Mouse (Mus musculus): ENCODE measurements around the gene Gstp1.
A peak's percentile ranks its signal among the peaks of the same experiment; 100 is the strongest.

The Gstp1 gene

DNA sequence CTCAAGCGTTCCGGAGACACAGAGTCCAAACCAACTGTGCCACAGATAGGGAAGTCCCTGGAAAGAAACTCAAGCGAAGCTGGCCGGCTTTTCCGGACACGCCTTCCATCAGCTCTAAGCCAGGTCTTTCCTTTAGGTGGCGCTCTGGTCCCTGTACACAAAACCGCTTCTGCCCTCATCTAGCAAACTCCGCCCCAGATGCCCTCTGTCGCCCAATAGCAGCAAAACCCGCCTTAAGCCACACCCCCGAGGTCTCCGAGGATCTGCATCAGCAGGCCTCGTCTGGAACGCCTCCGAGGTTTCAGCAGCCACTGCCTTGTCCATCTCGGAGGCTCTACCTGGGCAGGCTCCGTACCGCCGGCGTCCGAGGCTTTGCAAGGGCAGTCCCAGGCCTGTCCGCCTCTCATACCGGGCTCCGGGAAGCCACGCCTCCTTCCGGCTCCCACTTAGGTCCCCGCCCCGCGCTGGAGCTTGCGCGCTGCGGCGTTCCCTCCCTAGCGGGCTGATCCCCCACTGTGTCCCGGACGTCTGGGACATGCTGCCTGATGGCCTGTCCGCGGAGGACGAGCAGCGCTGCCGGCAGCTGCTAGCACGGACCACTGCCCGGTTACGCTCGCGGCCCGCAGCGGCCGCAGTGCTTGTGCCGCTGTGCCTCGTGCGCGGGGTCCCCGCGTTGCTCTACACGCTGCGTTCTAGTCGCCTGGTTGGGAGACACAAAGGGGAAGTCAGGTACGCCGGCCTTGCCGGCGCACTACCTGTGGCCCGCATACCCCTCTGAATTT, 37.5 kb downstream of the Gstp1 start, which contains the start of the genes Nudt8 and Gm49405:
Nudt8 (plus strand) TSS at position 462 of the 782 bp plus-strand sequence.
Gm49405 (plus strand) TSS at position 508 of the 782 bp plus-strand sequence.
- DNase-seq (ENCODE audit: low spot score) = peak; percentile 98

DNA sequence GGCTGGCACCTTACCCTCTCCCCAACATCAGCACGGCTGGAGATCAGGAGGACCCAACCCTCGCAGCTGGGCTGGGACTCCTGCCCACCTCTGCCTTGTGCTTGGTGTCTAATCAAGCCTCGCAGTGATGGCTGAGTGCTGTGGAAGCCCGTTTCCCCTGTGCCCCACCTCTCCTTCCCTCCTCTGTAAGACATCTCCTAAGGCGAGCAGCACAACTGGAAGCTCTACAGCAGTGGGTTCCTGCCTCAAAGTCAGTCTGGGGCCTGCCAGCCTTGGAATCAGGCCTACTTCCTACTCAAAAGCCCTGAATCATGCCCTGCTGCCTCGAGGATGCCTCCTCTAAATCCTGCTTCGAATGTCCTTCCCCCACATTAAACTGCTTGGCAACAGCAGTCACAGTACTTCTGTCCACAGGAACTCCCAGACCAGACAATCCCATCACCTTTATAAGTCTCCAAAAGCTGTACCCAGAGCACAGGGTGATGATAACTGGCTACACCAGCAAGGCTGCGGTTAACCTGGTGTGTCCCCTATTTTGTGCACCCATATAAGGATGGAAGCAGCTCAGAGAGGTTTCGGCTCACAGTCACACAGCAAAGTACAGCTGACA, 38.6 kb downstream of the Gstp1 start:
- no peak for DNase-seq (ENCODE audit: low spot score)

- no peak for DNase-seq (ENCODE audit: low spot score)
Observed at GRCm38 (mm10) chr19:3998335-3998734, 39.5 kb downstream of the Gstp1 start.

GRCm38 (mm10) chr19:3997231-3997630, 40.6 kb downstream of the Gstp1 start:
- no peak for DNase-seq (ENCODE audit: low spot score)

- no peak for DNase-seq (ENCODE audit: low spot score)
Observed at GRCm38 (mm10) chr19:3996747-3997146, 41.0 kb downstream of the Gstp1 start.

GRCm38 (mm10) chr19:3996106-3996505, 41.7 kb downstream of the Gstp1 start:
- DNase-seq (ENCODE audit: low spot score) = no peak

- no peak for DNase-seq (ENCODE audit: low spot score)
Observed at GRCm38 (mm10) chr19:3995505-3995904, 42.3 kb downstream of the Gstp1 start.

DNA sequence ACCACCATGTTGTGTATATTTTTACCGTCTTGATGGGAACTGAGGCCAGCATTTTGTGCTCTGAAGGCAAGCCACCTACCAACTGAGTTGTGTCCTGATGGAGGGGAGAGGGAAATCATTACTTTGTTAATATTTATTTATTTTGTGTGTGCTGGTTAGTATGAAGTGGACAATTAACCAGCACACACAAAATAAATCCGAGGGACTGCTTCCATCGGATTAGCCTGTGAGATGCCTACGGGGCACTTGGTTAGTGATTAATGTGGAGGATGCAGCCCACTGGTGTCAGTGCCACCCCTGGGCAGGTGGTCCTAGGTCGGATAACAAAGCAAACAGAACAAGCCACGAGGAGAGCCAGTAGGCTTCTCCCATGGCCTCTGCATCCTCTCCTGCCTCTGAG, 42.9 kb downstream of the Gstp1 start:
- DNase-seq (ENCODE audit: low spot score) = no peak

DNA sequence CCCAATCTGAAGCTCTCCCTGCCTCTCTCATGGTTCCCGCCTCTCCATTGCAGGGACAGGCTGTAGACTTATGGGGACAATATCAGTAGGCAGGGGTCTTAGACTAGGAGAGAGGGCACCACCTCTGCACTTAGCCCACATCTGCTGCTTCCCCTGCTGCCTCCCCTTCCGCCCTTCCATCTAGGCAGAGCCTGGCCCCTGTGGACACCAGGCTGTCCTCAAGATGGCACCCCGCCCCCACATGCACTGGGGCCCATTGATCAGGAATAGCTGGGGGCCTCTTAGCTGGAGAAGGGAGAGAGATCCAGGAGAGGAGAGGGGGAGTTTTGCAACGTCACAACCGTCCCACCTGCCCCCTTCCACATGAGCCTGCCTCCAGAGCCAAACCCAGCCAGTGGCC, 45.4 kb downstream of the Gstp1 start, which contains the start of gene Tbx10:
Tbx10 (plus strand) TSS at position 337 of the 400 bp plus-strand sequence.
- no peak for DNase-seq (ENCODE audit: low spot score)

GRCm38 (mm10) chr19:3991966-3992365, 45.8 kb downstream of the Gstp1 start:
- no peak for DNase-seq (ENCODE audit: low spot score)

GRCm38 (mm10) chr19:3991562-3991961, 46.2 kb downstream of the Gstp1 start:
- DNase-seq (ENCODE audit: low spot score) = no peak

- no peak for DNase-seq (ENCODE audit: low spot score)
Observed at GRCm38 (mm10) chr19:3990804-3991203, 47.0 kb downstream of the Gstp1 start.

DNA sequence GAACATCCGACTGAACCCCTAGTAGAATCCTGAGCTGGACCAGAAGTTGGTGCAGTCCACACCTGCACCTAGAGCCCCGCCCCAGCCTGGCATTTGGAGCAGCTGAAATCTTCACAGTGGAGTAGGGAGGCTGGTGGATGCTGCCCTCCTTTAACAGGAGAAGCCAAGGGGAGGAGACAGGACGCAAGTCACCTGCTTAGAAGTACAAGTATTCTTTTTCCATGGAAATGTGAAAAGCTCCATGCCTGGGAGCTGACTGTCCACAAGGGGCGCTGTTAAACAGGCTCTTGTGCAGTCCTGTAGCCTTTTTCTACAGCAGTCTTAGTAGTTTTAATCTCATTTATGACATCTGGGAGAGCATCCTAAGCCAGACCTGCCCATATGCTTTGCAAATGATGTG, 49.0 kb downstream of the Gstp1 start:
- DNase-seq (ENCODE audit: low spot score) = no peak

DNA sequence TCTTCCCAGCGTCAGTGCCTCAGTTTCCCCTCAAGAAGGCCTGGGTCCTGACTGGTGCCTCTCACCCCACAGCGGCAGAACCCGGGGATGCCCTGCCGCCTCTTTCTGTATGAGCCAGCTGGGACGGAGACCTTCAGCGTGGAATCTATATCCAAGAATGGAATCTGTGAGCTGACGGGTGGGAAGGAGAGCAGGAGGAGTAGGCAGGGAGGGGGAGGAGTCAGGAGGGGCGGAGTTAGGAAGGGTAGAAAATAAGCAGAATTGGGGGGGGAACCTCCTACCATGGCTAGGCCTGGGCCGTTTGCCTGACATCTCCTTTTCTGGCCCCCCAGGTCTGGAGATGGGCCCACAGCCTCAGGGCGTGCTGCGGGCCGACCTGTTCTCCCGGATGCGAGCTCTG, 49.7 kb downstream of the Gstp1 start:
- no peak for DNase-seq (ENCODE audit: low spot score)

GRCm38 (mm10) chr19:3986334-3986733, 51.5 kb downstream of the Gstp1 start, which contains the start of gene Acy3:
TSS of gene Acy3 (plus strand) at chr19:3986570.
- DNase-seq (ENCODE audit: low spot score) = peak; percentile 83

Data from urinary bladder, postnatal 14 days (tissue).